Mouse (Mus musculus) erythroblast, embryonic 14.5 days (primary cell): ENCODE measurements around the gene Slc43a2.

ENCODE experiments used
- GATA1 ChIP-seq: IDR thresholded peaks from 2 replicates; pipeline ENCODE4 v1.6.1; 2012; ENCODE audit warnings: low read length, inconsistent platforms, mixed read lengths
- TAL1 ChIP-seq: IDR thresholded peaks from 3 replicates; pipeline ENCODE4 v1.6.1; 2012; ENCODE audit warnings: low read length, inconsistent platforms, mixed read lengths

DNA sequence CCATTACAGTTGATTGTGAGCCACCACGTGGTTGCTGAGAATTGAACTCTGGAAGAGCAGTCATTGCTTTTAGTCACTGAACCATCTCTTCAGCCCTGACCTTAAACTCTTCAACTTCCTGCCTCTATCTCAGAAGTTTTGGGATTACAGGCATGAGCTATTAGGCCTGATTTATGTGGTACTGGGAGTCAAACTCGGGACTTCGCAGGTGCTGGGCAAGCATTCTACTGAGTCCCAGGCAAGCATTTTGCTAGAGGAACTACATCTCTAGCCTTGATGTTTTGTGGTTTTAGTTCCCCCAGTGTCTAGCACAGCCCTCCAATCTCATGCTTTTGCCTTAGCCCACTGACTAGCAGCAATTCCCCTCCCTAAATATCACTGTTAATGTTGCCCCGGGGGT is 53.6 kb downstream of the Slc43a2 start:
- TF ChIP-seq GATA1 (no peak), TAL1 (no peak)
